ENCODE assay signal across 8 mouse cellular contexts in the genomic region with DNA sequence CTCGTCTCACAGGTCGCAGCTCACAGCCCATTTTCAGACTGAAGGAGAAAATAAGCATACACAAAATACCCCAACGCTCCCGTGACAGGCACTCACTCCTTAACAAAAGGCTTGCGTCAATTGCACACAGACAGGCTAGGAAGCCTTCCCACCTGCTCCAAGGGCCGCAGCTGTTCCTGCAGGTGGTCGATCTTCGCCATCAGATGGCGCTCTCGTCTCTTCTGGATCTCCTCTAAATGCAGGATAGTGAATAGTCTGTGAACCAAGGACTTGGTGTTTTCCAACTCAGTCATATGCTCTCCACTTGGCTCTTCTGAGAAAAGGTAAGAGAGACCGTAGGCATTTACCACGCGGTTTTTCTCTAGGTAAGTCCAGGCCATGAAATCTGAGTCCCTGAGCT. TPM values are rescaled to one million over a fixed set of nuclear protein-coding genes. Genes with fewer than 3 reads are reported as not detected.
DNase-seq lines count a peak whose midpoint lies in the region; ATAC-seq lines count a peak whose summit lies in the region.

No protein-coding gene starts in this region.

- peak; percentile 88 for ATAC-seq in granulocyte monocyte progenitor cell, adult 5-6 weeks (replicated peaks; ENCODE audit: poor library complexity, severe bottlenecking)
- 0 out of 2 replicates have a peak, but pooled peaks have one; percentile 46 for ATAC-seq in kidney, embryonic 16.5 days (ENCODE audit: low FRiP score, low TSS enrichment)
- peak; percentile 66 for ATAC-seq in limb, embryonic 13.5 days (ENCODE audit: low FRiP score, low read depth)

- H3K36me3 ChIP-seq in kidney, embryonic 16.5 days (ENCODE audit: insufficient read depth, low read length), result peaks cover 12% of the 10 kb centered on the region; the same call in 1 of the 2 replicates
- peaks cover 20% of the 10 kb centered on the region for H3K36me3 ChIP-seq in limb, embryonic 13.5 days

- no peaks in the 10 kb centered on the region for H3K4me1 ChIP-seq in kidney, embryonic 16.5 days (ENCODE audit: insufficient read depth, low read length)
- H3K4me1 ChIP-seq in limb, embryonic 13.5 days, result no peaks in the 10 kb centered on the region

- H3K27ac ChIP-seq in kidney, embryonic 16.5 days (ENCODE audit: low read length), result no peak overlapping the region
- no peak overlapping the region for H3K27ac ChIP-seq in limb, embryonic 13.5 days

- H3K4me3 ChIP-seq in kidney, embryonic 16.5 days (ENCODE audit: low read length), result no peak overlapping the region
- H3K4me3 ChIP-seq in limb, embryonic 13.5 days, result no peak overlapping the region

- DNase-seq in B cell, adult 2 months, result peak; percentile 44 to 56
- peak; percentile 85 for DNase-seq in ZHBTc4 (ENCODE audit: low read depth, low spot score)
- DNase-seq in embryo, embryonic 10.5 days (ENCODE audit: low spot score), result peak; percentile 79
- peak; percentile 61 for DNase-seq in neural tube, embryonic 10.5 days (ENCODE audit: extremely low spot score, low spot score)
- DNase-seq in thymus, postnatal 0 days (ENCODE audit: low spot score), result peak; percentile 73

- H3K27me3 ChIP-seq in kidney, embryonic 16.5 days (ENCODE audit: insufficient read depth, low read length), result no peaks in the 10 kb centered on the region
- no peaks in the 10 kb centered on the region for H3K27me3 ChIP-seq in limb, embryonic 13.5 days

- no peak overlapping the region for H3K4me2 ChIP-seq in kidney, embryonic 16.5 days (replicated peaks; ENCODE audit: low read depth, low read length)
- no peak overlapping the region for H3K4me2 ChIP-seq in limb, embryonic 13.5 days (replicated peaks)

- H3K9ac ChIP-seq in kidney, embryonic 16.5 days (replicated peaks; ENCODE audit: low read length), result no peak overlapping the region
- H3K9ac ChIP-seq in limb, embryonic 13.5 days, result no peak overlapping the region

- WGBS in kidney, embryonic 16.5 days, result 17% methylated on average over 13 of the region's 13 CpGs
- WGBS in limb, embryonic 13.5 days, result 15% methylated on average over 13 of the region's 13 CpGs

- H3K9me3 ChIP-seq in kidney, embryonic 16.5 days (ENCODE audit: low read length), result no peaks in the 10 kb centered on the region
- no peaks in the 10 kb centered on the region for H3K9me3 ChIP-seq in limb, embryonic 13.5 days

RNA-seq across cellular contexts. Expression of gene Casp6, which starts 17.2 kb away (rescaled TPM):
- 9.1 and 17.5 TPM in 2 replicates for total RNA-seq in granulocyte monocyte progenitor cell, adult 5-6 weeks (2014; fragmentation: Nextera tagmentation)
- total RNA-seq in granulocyte monocyte progenitor cell, adult 5-6 weeks (2017), result 8.1 and 9.8 TPM in 2 replicates
- 78.9 and 83.6 TPM in 2 replicates for polyA plus RNA-seq in kidney, embryonic 16.5 days (2015; fragmentation: Nextera tagmentation; extraction: Ambion mirVana)
- polyA plus RNA-seq in limb, embryonic 13.5 days (2015; fragmentation: Nextera tagmentation; extraction: Ambion mirVana), result 90.6 and 91.5 TPM in 2 replicates
- polyA plus RNA-seq in thymus, postnatal 0 days (2015; fragmentation: Nextera tagmentation; extraction: Ambion mirVana), result 119 and 125 TPM in 2 replicates

RNA-seq across cellular contexts. Expression of gene Pla2g12a, which starts 40.0 kb away (rescaled TPM):
- 13.4 and 30.8 TPM in 2 replicates for total RNA-seq in granulocyte monocyte progenitor cell, adult 5-6 weeks (2014; fragmentation: Nextera tagmentation)
- total RNA-seq in granulocyte monocyte progenitor cell, adult 5-6 weeks (2017), result 14.1 and 20.9 TPM in 2 replicates
- 43.0 and 47.5 TPM in 2 replicates for polyA plus RNA-seq in kidney, embryonic 16.5 days (2015; fragmentation: Nextera tagmentation; extraction: Ambion mirVana)
- 21.3 and 22.0 TPM in 2 replicates for polyA plus RNA-seq in limb, embryonic 13.5 days (2015; fragmentation: Nextera tagmentation; extraction: Ambion mirVana)
- 71.7 and 77.5 TPM in 2 replicates for polyA plus RNA-seq in thymus, postnatal 0 days (2015; fragmentation: Nextera tagmentation; extraction: Ambion mirVana)

RNA-seq across cellular contexts. Expression of gene Mcub, which starts 51.6 kb away (rescaled TPM):
- 4.6 and 12.8 TPM in 2 replicates for total RNA-seq in granulocyte monocyte progenitor cell, adult 5-6 weeks (2014; fragmentation: Nextera tagmentation)
- total RNA-seq in granulocyte monocyte progenitor cell, adult 5-6 weeks (2017), result 1.9 and 4.2 TPM in 2 replicates
- 2.1 and 2.8 TPM in 2 replicates for polyA plus RNA-seq in kidney, embryonic 16.5 days (2015; fragmentation: Nextera tagmentation; extraction: Ambion mirVana)
- 6.9 and 8.3 TPM in 2 replicates for polyA plus RNA-seq in limb, embryonic 13.5 days (2015; fragmentation: Nextera tagmentation; extraction: Ambion mirVana)
- polyA plus RNA-seq in thymus, postnatal 0 days (2015; fragmentation: Nextera tagmentation; extraction: Ambion mirVana), result 28.3 and 29.9 TPM in 2 replicates
